Mouse (Mus musculus): ENCODE data around the gene Ppp2r5e.

DNA sequence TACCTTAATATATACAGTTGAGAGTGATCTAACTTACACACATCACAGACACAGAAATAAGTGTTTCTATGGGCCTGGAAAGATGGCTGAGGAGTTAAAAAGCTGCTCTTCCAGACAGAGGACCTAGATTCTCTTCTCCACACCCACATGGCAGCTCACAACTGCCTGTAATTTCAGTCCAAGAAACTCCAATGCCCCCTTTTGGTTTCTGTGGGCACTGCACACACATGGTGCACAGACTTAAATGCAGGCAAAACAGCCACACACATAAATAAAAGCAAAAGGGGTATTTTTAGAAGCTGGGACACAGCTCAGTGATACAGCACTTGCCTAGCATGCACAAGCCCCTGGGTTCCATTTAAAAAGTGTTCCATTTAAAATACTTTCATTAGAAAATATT is 8.5 kb downstream of the Ppp2r5e start:
- no peak for TF ChIP-seq POLR2A (IDR thresholded peaks at IDR 0.05; ENCODE audit: borderline replicate concordance, low read depth, low read length)
- TF ChIP-seq CTCF (IDR thresholded peaks at IDR 0.05; ENCODE audit: low read depth, low read length): no peak
